Mouse (Mus musculus) mouse embryonic stem cell (cell line): ENCODE data around the gene Gpr4.

ENCODE experiments used
- in situ Hi-C, 2 experiments: fragments of 300-500 bp; cut with MboI; formaldehyde crosslinking; loops; 1 replicate in 1 of 2; 3 replicates in 1 of 2; pipeline ENCODE4 v1.14.3; 2019 to 2020; ENCODE audit warnings: low sequenced_read_pairs in 2 of 2, low pct_unique_long_range_greater_than_20kb in 1 of 2, mixed read lengths in 1 of 2; ENCODE audit not compliant: unreplicated experiment in 1 of 2

Gpr4 gene

GRCm38 (mm10) chr7:19271238-19272172, 59.2 kb downstream of the Gpr4 start, which contains the start of gene Vasp:
Gene Vasp, minus strand, starts transcription at chr7:19271817.
- in situ Hi-C loops: loop anchor here in 1 of 2 experiments (10.0 kb wide), 1 partner anchor 57 kb away; the partner anchor contains the start of gene Gpr4

GRCm38 (mm10) chr7:19272173-19272764, 59.9 kb downstream of the Gpr4 start:
- in situ Hi-C loops: loop anchor here in 1 of 2 experiments (10.0 kb wide), 1 partner anchor 57 kb away; the partner anchor contains the start of gene Gpr4
